Mouse (Mus musculus) CH12.LX (cell line): ENCODE results near the gene Ring1. TPM values are rescaled to one million over a fixed set of nuclear protein-coding genes. Genes with fewer than 3 reads are reported as not detected.

ENCODE experiments used
- DNase-seq: peaks from one replicate; pipeline ENCODE4 v3.0.0-alpha.2; 2013; ENCODE audit errors: extremely low read depth
- H3K27ac ChIP-seq: 2 replicates; pipeline ENCODE4 v1.5.1; 2012; ENCODE audit warnings: low read depth, mild to moderate bottlenecking, control low read depth, moderate library complexity; ENCODE audit not compliant: insufficient read depth
- H3K27me3 ChIP-seq: replicated peaks from 2 replicates; pipeline ENCODE3; 2012; ENCODE audit warnings: inconsistent platforms
- H3K36me3 ChIP-seq, 2 experiments: replicated peaks in 1 of 2; 2 replicates each; pipeline versions ENCODE3 to v1.6.1; 2012; ENCODE audit warnings: inconsistent platforms in 1 of 2, low read length in 1 of 2, mild to moderate bottlenecking in 1 of 2, mixed read lengths in 1 of 2, moderate library complexity in 1 of 2; ENCODE audit not compliant: control insufficient read depth in 1 of 2, insufficient read depth in 1 of 2
- H3K4me1 ChIP-seq, 2 experiments: 2 replicates each; pipeline ENCODE4 v1.6.1; 2012; ENCODE audit warnings: inconsistent platforms in 1 of 2, moderate library complexity in 1 of 2; ENCODE audit not compliant: insufficient read depth in 2 of 2, control insufficient read depth in 1 of 2
- H3K4me2 ChIP-seq: 2 replicates; pipeline ENCODE4 v1.6.1; 2012; ENCODE audit warnings: low read depth, mild to moderate bottlenecking, control low read depth; ENCODE audit not compliant: poor library complexity, insufficient read depth, severe bottlenecking
- H3K4me3 ChIP-seq, 3 experiments: fragments of 150-350 bp in 1 of 3; sonication (generic) in 1 of 3; replicated peaks in 1 of 3; 2 replicates each; pipeline versions ENCODE3 to v1.5.1; 2011 to 2012; ENCODE audit warnings: low read depth in 2 of 3, low read length in 2 of 3, mild to moderate bottlenecking in 2 of 3, moderate library complexity in 2 of 3, control low read depth in 1 of 3, improper control_type of control experiment in 1 of 3, inconsistent platforms in 1 of 3, mixed read lengths in 1 of 3; ENCODE audit not compliant: poor library complexity in 1 of 3
- H3K79me2 ChIP-seq: replicated peaks from 2 replicates; pipeline ENCODE4 v1.6.1; 2012; ENCODE audit warnings: mild to moderate bottlenecking, moderate library complexity; ENCODE audit not compliant: control insufficient read depth, poor library complexity, insufficient read depth, severe bottlenecking; ENCODE audit errors: extremely low read depth
- H3K9ac ChIP-seq: 2 replicates; pipeline ENCODE4 v1.6.1; 2012; ENCODE audit warnings: low read depth, mild to moderate bottlenecking, control low read depth, moderate library complexity; ENCODE audit not compliant: insufficient read depth
- H3K9me3 ChIP-seq: replicated peaks from 2 replicates; pipeline ENCODE3; 2012; ENCODE audit warnings: low read length, inconsistent platforms, mixed read lengths
- BHLHE40 ChIP-seq: IDR thresholded peaks from 2 replicates; pipeline ENCODE4 v1.6.1; 2011; ENCODE audit warnings: mild to moderate bottlenecking, low read depth, low read length, improper control_type of control experiment
- CHD1 ChIP-seq: IDR thresholded peaks from 2 replicates; pipeline ENCODE4 v1.6.1; 2012; ENCODE audit warnings: low read depth, low read length, improper control_type of control experiment, inconsistent platforms
- CHD2 ChIP-seq: IDR thresholded peaks from 2 replicates; pipeline ENCODE4 v1.6.1; 2011; ENCODE audit warnings: low read length, improper control_type of control experiment
- CTCF ChIP-seq, 2 experiments: IDR thresholded peaks in 1 of 2; conservative IDR thresholded peaks in 1 of 2; 2 replicates each; pipeline ENCODE4 v1.5.1; 2011 to 2012; ENCODE audit warnings: low read depth in 2 of 2, low read length in 2 of 2, improper control_type of control experiment in 1 of 2, inconsistent platforms in 1 of 2, mild to moderate bottlenecking in 1 of 2, moderate library complexity in 1 of 2
- EP300 ChIP-seq: IDR thresholded peaks from 2 replicates; pipeline ENCODE4 v1.6.1; 2011; ENCODE audit warnings: low read length, improper control_type of control experiment
- ETS1 ChIP-seq: conservative IDR thresholded peaks from 2 replicates; pipeline ENCODE4 v1.6.1; 2012; ENCODE audit warnings: low read depth, mild to moderate bottlenecking, inconsistent platforms, low read length, improper control_type of control experiment, moderate library complexity
- GABPA ChIP-seq: IDR thresholded peaks from 2 replicates; pipeline ENCODE4 v1.6.1; 2012; ENCODE audit warnings: low read depth, low read length, improper control_type of control experiment, inconsistent platforms; ENCODE audit not compliant: insufficient replicate concordance
- HCFC1 ChIP-seq: IDR thresholded peaks from 2 replicates; pipeline ENCODE4 v1.6.1; 2012; ENCODE audit warnings: low read depth, mild to moderate bottlenecking, inconsistent platforms, low read length, improper control_type of control experiment
- JUN ChIP-seq: IDR thresholded peaks from 2 replicates; pipeline ENCODE4 v1.6.1; 2011; ENCODE audit warnings: low read depth, mild to moderate bottlenecking, low read length, improper control_type of control experiment, moderate library complexity; ENCODE audit not compliant: insufficient read depth
- JUND ChIP-seq: conservative IDR thresholded peaks from 2 replicates; pipeline ENCODE4 v1.6.1; 2011; ENCODE audit warnings: low read depth, low read length, improper control_type of control experiment
- KAT2A ChIP-seq: IDR thresholded peaks from 2 replicates; pipeline ENCODE4 v1.6.1; 2012; ENCODE audit warnings: low read length, improper control_type of control experiment, inconsistent platforms; ENCODE audit not compliant: insufficient replicate concordance
- MAFK ChIP-seq: IDR thresholded peaks from 2 replicates; pipeline ENCODE4 v1.6.1; 2011; ENCODE audit warnings: low read length, improper control_type of control experiment; ENCODE audit not compliant: insufficient replicate concordance
- MAX ChIP-seq: IDR thresholded peaks from 2 replicates; pipeline ENCODE4 v1.6.1; 2011; ENCODE audit warnings: low read length, improper control_type of control experiment
- MEF2A ChIP-seq: IDR thresholded peaks from 2 replicates; pipeline ENCODE4 v1.6.1; 2014; ENCODE audit warnings: low read depth, mild to moderate bottlenecking, inconsistent platforms, low read length, improper control_type of control experiment, borderline replicate concordance
- MXI1 ChIP-seq: IDR thresholded peaks from 2 replicates; pipeline ENCODE4 v1.6.1; 2011; ENCODE audit warnings: mild to moderate bottlenecking, low read depth, low read length, improper control_type of control experiment
- MYC ChIP-seq: IDR thresholded peaks from 2 replicates; pipeline ENCODE4 v1.6.1; 2011; ENCODE audit warnings: low read depth, mild to moderate bottlenecking, improper control_type of control experiment, low read length
- NRF1 ChIP-seq: IDR thresholded peaks from 2 replicates; pipeline ENCODE4 v1.6.1; 2014; ENCODE audit warnings: low read depth, mild to moderate bottlenecking, inconsistent platforms, low read length, improper control_type of control experiment, moderate library complexity
- PAX5 ChIP-seq: IDR thresholded peaks from 2 replicates; pipeline ENCODE4 v1.6.1; 2012; ENCODE audit warnings: low read length, inconsistent platforms, mixed read lengths
- POLR2A ChIP-seq: IDR thresholded peaks from 2 replicates; pipeline ENCODE4 v1.6.1; 2011; ENCODE audit warnings: low read depth, mild to moderate bottlenecking, improper control_type of control experiment, low read length
- RAD21 ChIP-seq: IDR thresholded peaks from 2 replicates; pipeline ENCODE4 v1.6.1; 2011; ENCODE audit warnings: low read depth, mild to moderate bottlenecking, low read length, improper control_type of control experiment, moderate library complexity
- RCOR1 ChIP-seq: conservative IDR thresholded peaks from 2 replicates; pipeline ENCODE4 v1.6.1; 2012; ENCODE audit warnings: low read depth, mild to moderate bottlenecking, inconsistent platforms, low read length, improper control_type of control experiment
- SIN3A ChIP-seq: IDR thresholded peaks from 2 replicates; pipeline ENCODE4 v1.6.1; 2012; ENCODE audit warnings: low read length, improper control_type of control experiment, inconsistent platforms
- TBP ChIP-seq: conservative IDR thresholded peaks from 2 replicates; pipeline ENCODE4 v1.6.1; 2011; ENCODE audit warnings: low read depth, low read length, improper control_type of control experiment
- TCF12 ChIP-seq: IDR thresholded peaks from 2 replicates; pipeline ENCODE4 v1.6.1; 2014; ENCODE audit warnings: low read depth, mild to moderate bottlenecking, inconsistent platforms, low read length, improper control_type of control experiment
- USF2 ChIP-seq: conservative IDR thresholded peaks from 2 replicates; pipeline ENCODE4 v1.6.1; 2011; ENCODE audit warnings: low read depth, low read length, improper control_type of control experiment
- ZC3H11A ChIP-seq: IDR thresholded peaks from 2 replicates; pipeline ENCODE4 v1.6.1; 2012; ENCODE audit warnings: low read depth, mild to moderate bottlenecking, inconsistent platforms, low read length, improper control_type of control experiment
- ZKSCAN1 ChIP-seq: IDR thresholded peaks from 2 replicates; pipeline ENCODE4 v1.6.1; 2012; ENCODE audit warnings: low read depth, inconsistent platforms, low read length, improper control_type of control experiment, borderline replicate concordance
- ZMIZ1 ChIP-seq: IDR thresholded peaks from 2 replicates; pipeline ENCODE4 v1.6.1; 2012; ENCODE audit warnings: low read depth, mild to moderate bottlenecking, inconsistent platforms, low read length, improper control_type of control experiment
- ZNF384 ChIP-seq: IDR thresholded peaks from 2 replicates; pipeline ENCODE4 v1.6.1; 2012; ENCODE audit warnings: low read depth, low read length, improper control_type of control experiment, inconsistent platforms
- dilution Hi-C: fragments of 300-500 bp; cut with MboI; formaldehyde crosslinking; loops from 2 replicates; pipeline ENCODE4 v1.14.3; 2020; ENCODE audit warnings: low sequenced_read_pairs; ENCODE audit not compliant: extremely low pct_unique_long_range_greater_than_20kb, extremely low pct_ligation_motif_present
- in situ Hi-C: fragments of 300-500 bp; cut with MboI; formaldehyde crosslinking; loops from 3 replicates; pipeline ENCODE4 v1.14.3; 2019; ENCODE audit warnings: low sequenced_read_pairs, low pct_ligation_motif_present, low pct_unique_long_range_greater_than_20kb, mixed read lengths
- polyA plus RNA-seq: library from polyadenylated mRNA; unstranded; fragments of >175 nt; gene quantifications from 2 replicates; pipeline ENCODE4 v1.2.1, GENCODE M21; 2012; ENCODE audit warnings: low read depth; ENCODE audit not compliant: insufficient read length
- total RNA-seq, 2 experiments: library from RNA; depleted of rRNA; stranded (reverse); fragments of 300-350 nt in 1 of 2; fragments of >200 nt in 1 of 2; gene quantifications; 2 replicates each; pipeline ENCODE4 v1.2.3; 2012 to 2014

Gene Ring1
- total and polyA plus RNA-seq, 3 experiments: 11.9 to 18.0 (median 13.7) TPM

DNA sequence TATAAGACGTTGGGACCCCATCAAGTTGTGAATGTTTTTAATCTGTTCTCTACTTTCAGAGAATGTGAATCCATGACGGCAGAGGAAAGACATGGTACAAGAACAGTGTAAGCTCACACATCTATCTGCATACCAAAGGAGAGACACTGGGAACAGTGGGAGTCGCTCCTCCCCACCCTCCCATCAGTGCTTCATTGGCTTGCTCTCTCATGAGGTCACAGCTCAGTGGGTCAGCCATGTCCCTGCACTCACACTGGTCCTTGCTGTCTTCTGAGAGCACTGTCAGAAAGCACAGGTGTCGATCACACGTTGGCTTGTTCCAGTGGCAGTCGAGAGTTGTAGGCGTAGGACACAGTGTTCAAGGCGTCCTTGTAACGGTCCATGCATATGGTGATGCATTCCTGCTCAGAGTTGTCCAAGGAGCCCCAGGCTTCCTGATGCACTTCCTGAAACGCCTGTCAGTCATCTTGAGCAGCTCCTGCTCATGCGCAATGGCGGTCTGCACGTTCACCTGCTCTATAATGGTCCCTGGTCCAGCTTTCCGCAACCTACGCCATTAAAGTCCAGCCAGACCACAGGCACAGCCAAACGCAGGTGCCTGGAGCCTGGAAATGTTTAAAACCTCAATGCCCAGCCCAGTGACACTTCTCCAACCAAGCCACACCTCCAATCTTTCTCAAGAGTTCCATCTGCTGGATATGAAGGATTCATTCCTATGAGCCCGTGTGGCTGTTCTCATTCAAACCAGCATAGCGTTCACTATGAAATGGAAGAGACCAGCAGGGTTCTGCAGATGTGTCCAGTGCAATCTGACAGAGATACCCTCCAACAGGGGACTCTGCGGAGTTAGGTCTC, 44.1 kb downstream of the Ring1 start:
- Histone ChIP-seq H3K4me3 (no peak overlapping the region), H3K27me3 (no peaks in the 10 kb centered on the region), H3K9me3 (no peaks in the 10 kb centered on the region), H3K36me3 (peaks cover 0 to 1% of the 10 kb centered on the region in 2 experiments), H3K79me2 (no peaks in the 10 kb centered on the region), H3K4me1 (peaks cover 6 to 20% of the 10 kb centered on the region in 2 experiments; a peak in 3 of 4 replicates), H3K9ac (no peak overlapping the region), H3K4me2 (no peak overlapping the region), H3K27ac (no peak overlapping the region)
- in situ Hi-C loops: loop anchor here (25.0 kb wide), 1 partner anchor 1482 kb away; the partner anchor contains the start of gene H2-Q10
- dilution Hi-C loops: no loop called here
- no peak for TF ChIP-seq CHD1
- no peak for TF ChIP-seq ZKSCAN1
- TF ChIP-seq MYC: no peak
- TF ChIP-seq ZC3H11A: no peak
- no peak for TF ChIP-seq ETS1
- TF ChIP-seq JUND: no peak
- TF ChIP-seq CTCF (conservative IDR thresholded peaks at IDR 0.05 in 1 of 2, IDR thresholded peaks at IDR 0.05 in 1 of 2; ENCODE audit: low read depth in 2 of 2, low read length in 2 of 2): no peak
- no peak for TF ChIP-seq ZMIZ1
- no peak for TF ChIP-seq MXI1
- TF ChIP-seq PAX5: no peak
- TF ChIP-seq CHD2: no peak
- TF ChIP-seq RAD21: no peak
- no peak for TF ChIP-seq SIN3A
- no peak for TF ChIP-seq MAFK
- no peak for TF ChIP-seq TBP
- TF ChIP-seq NRF1: no peak
- no peak for TF ChIP-seq KAT2A
- TF ChIP-seq JUN: no peak
- no peak for DNase-seq

DNA sequence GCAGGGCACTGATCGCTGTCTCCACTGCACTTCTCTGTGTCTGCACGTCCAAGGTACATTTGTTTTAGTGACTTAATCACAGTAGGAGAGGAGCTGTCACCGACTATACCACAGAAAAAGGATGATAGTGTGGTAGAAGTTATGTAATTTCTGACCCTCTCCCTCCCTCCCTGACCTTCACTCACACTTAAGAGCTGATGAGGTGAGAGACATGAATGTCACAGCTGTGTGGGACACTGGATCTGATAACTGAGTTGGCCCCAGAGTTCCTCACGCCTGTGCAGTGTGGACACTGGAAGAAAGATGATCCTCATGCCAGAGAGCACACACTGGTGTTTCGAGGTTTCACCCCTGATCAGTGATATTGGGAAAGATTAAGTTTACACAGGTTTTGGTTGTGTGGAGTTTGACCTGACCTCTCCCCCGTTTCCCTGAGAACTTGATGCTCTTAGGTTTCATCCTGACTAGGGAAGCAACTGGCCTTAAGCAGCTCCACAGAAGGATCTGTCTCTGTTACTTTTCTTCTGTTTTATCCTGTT, 44.9 kb downstream of the Ring1 start:
- dilution Hi-C loops: no loop called here
- Histone ChIP-seq H3K4me1 (peaks cover 6 to 18% of the 10 kb centered on the region in 2 experiments; a peak in 3 of 4 replicates), H3K4me2 (no peak overlapping the region)

More for the DNA sequence above, 44.9 kb downstream of the Ring1 start:
- no peaks in the 10 kb centered on the region for H3K79me2 ChIP-seq
- peaks cover 0 to 7% of the 10 kb centered on the region in 2 experiments for H3K36me3 ChIP-seq
- no peak for DNase-seq
- no peaks in the 10 kb centered on the region for H3K9me3 ChIP-seq
- TF ChIP-seq TBP: no peak
- TF ChIP-seq CHD2: no peak
- TF ChIP-seq POLR2A: no peak
- TF ChIP-seq RCOR1: no peak
- no peak for TF ChIP-seq BHLHE40
- TF ChIP-seq CTCF (conservative IDR thresholded peaks at IDR 0.05 in 1 of 2, IDR thresholded peaks at IDR 0.05 in 1 of 2; ENCODE audit: low read depth in 2 of 2, low read length in 2 of 2): no peak
- TF ChIP-seq EP300: no peak
- no peak for TF ChIP-seq GABPA
- TF ChIP-seq ZNF384: no peak
- TF ChIP-seq RAD21: no peak
- no peak for TF ChIP-seq ZKSCAN1
- TF ChIP-seq HCFC1: no peak
- TF ChIP-seq TCF12: no peak
- no peak for TF ChIP-seq USF2
- no peak for TF ChIP-seq MAX
- TF ChIP-seq JUND: no peak
- TF ChIP-seq ZMIZ1: no peak
- no peak for TF ChIP-seq MEF2A
- TF ChIP-seq JUN: no peak
- H3K27ac ChIP-seq: no peak overlapping the region
- no peaks in the 10 kb centered on the region for H3K27me3 ChIP-seq
- in situ Hi-C loops: loop anchor here (25.0 kb wide), 1 partner anchor 1483 kb away; the partner anchor contains the start of gene H2-Q10
- no peak overlapping the region for H3K4me3 ChIP-seq
- H3K9ac ChIP-seq: no peak overlapping the region
